Mouse (Mus musculus) heart, embryonic 14.5 days (tissue): ENCODE measurements at regions not wholly inside any gene's neighbourhood (a gene's known extent, or its start where the extent isn't known, plus 50 kb on each side); places are given as distances from the start of the nearest gene placed in this dataset.

Source experiments
- ATAC-seq: fragments of 200-750 bp; cut with Nextera tagmentation; 2 replicates; pipeline ENCODE4 v1.8.0; 2017; ENCODE audit warnings: low read depth, moderate TSS enrichment; ENCODE audit not compliant: insufficient number of reproducible peaks, insufficient read depth, low FRiP score
- H3K27ac ChIP-seq, 2 experiments: fragments of 200-500 bp in 1 of 2; fragments of 300-500 bp in 1 of 2; sonication (generic) in 1 of 2; replicated peaks in 1 of 2; 2 replicates each; pipeline ENCODE4 v1.5.1; 2012 to 2014; ENCODE audit warnings: low read depth in 2 of 2, low read length in 2 of 2, control low read depth in 1 of 2, mild to moderate bottlenecking in 1 of 2, mixed read lengths in 1 of 2; ENCODE audit not compliant: control insufficient read depth in 1 of 2, insufficient read depth in 1 of 2
- H3K27me3 ChIP-seq: fragments of 300-500 bp; sonication (generic); 2 replicates; pipeline ENCODE4 v1.6.1; 2014; ENCODE audit warnings: mild to moderate bottlenecking, low read length, control low read depth; ENCODE audit not compliant: control insufficient read depth, insufficient read depth
- H3K36me3 ChIP-seq: fragments of 300-500 bp; sonication (generic); 2 replicates; pipeline ENCODE4 v1.6.1; 2014; ENCODE audit warnings: mild to moderate bottlenecking, control low read depth, low read length, mixed read lengths; ENCODE audit not compliant: control insufficient read depth, insufficient read depth
- H3K4me1 ChIP-seq, 2 experiments: fragments of 200-500 bp in 1 of 2; fragments of 300-500 bp in 1 of 2; sonication (generic) in 1 of 2; 2 replicates each; pipeline ENCODE4 v1.6.1; 2012 to 2014; ENCODE audit warnings: low read length in 2 of 2, control low read depth in 1 of 2, mixed read lengths in 1 of 2; ENCODE audit not compliant: control insufficient read depth in 2 of 2, insufficient read depth in 2 of 2
- H3K4me2 ChIP-seq: fragments of 300-500 bp; sonication (generic); 2 replicates; pipeline ENCODE4 v1.6.1; 2014; ENCODE audit warnings: mild to moderate bottlenecking, low read length
- H3K4me3 ChIP-seq, 2 experiments: fragments of 200-500 bp in 1 of 2; fragments of 300-500 bp in 1 of 2; sonication (generic) in 1 of 2; 2 replicates each; pipeline ENCODE4 v1.5.1; 2012 to 2014; ENCODE audit warnings: low read length in 2 of 2, mild to moderate bottlenecking in 2 of 2, control low read depth in 1 of 2, low read depth in 1 of 2, moderate library complexity in 1 of 2; ENCODE audit not compliant: control insufficient read depth in 1 of 2, insufficient read depth in 1 of 2
- H3K9ac ChIP-seq: fragments of 300-500 bp; sonication (generic); 2 replicates; pipeline ENCODE4 v1.6.1; 2014; ENCODE audit warnings: mild to moderate bottlenecking, low read length
- H3K9me3 ChIP-seq: fragments of 300-500 bp; sonication (generic); 2 replicates; pipeline ENCODE4 v1.6.1; 2016; ENCODE audit warnings: low read length, control low read depth; ENCODE audit not compliant: control insufficient read depth
- WGBS: fragments of 180-500 bp; shearing (Covaris S2); extraction: QIAGEN DNeasy Blood & Tissue Kit; methylation state at CpG from one replicate; pipeline ENCODE4 v1.1.7; 2014; 5-methylcytosine and 5-hydroxymethylcytosine counted together

DNA sequence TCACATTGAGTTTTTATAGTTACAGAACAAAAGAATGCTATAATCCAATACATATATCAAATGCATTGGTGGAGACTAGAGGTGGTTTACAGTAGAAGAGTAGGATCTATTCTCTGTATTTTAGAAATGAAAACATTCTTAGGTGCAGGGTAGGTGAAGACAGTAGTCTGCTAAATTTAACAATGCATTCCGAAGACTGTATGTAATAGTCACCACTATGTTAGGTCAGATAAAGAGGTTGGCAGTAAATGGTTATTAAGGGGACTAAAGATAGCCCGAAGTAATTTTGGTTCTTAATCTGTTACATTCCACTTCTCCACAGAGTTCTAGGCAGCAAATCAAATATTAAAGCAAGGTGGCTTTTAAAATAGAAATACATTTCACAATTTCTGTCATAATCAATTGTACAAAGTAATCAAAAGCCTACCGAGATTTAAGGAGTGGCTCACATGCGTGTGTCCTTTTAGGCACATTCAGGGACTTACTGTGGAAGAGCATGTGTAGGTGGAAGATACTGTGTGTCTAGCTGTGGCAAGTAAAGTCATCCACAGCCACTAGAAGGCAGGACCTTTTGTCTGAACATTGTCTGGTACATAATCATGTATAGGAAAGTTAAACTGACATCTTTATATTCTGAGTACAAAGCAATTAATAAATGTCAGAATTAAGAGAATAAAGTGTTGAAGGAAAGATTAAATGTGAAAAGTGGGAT lies 288.4 kb downstream of the Btg1 start:
- Histone ChIP-seq H3K9ac (no peak overlapping the region), H3K4me2 (0 out of 2 replicates have a peak overlapping the region, but pooled peaks have one; percentile 23), H3K4me3 (no peak overlapping the region), H3K9me3 (no peaks in the 10 kb centered on the region), H3K27me3 (no peaks in the 10 kb centered on the region), H3K36me3 (no peaks in the 10 kb centered on the region), H3K4me1 (peaks cover 3 to 8% of the 10 kb centered on the region in 2 experiments; a peak in 2 of 4 replicates), H3K27ac (peak overlapping the region; percentile 84 to 85)
- ATAC-seq, result peak; percentile 79
- WGBS, result 28% methylated on average over 4 of the region's 4 CpGs

DNA sequence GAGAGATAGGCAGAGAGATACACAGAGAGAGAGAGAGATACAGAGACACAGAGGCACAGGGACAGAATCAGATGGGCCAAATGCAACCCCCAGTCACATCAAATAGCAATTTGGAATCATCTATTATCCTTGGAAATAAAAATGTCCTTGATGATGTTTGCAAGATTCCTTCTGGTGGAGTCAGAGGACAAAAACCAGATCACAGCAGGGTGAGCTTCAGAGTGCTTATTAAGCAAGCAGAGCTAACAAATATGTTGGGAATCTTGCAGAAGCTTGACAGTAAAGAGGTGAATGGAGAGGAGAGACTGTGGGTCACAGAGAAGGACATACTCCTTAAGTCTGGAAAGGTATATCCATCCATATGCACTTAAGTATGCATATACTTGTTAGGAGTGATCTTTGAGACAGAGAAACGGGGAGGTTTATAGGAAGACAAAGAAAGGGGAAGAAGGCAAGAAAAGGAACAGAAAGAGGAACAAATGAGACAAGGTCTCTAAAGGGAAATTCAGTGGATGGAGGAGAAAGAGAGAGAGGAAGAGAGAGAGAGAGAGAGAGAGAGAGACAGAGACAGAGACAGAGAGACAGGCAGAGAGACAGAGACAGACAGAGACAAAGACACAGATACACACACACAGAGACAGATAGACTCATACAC lies 293.0 kb downstream of the Btg1 start:
- WGBS, result 75% methylated on average over 1 of the region's 1 CpGs

DNA sequence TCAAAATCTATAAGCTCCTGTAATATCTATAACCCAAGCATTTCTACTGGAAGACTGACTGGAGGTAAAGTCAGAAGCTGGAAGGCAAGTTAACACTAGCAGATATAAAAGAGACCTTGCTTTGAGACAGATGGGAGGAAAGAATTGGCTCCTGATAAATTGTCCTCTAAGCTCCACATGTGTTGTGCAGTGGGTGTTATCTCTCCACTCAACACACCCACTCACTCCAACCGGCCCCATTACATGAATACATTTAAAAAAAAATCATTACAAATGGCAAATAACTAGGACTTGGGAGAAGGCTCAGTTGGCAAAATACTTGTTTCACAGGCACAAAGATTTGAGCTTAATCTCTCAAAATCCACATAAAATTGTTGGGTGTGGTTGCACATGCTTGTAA lies 304.4 kb downstream of the Btg1 start:
- Histone ChIP-seq H3K9me3 (peaks cover 20% of the 10 kb centered on the region), H3K36me3 (no peaks in the 10 kb centered on the region), H3K4me3 (no peak overlapping the region), H3K27me3 (no peaks in the 10 kb centered on the region), H3K27ac (no peak overlapping the region), H3K4me2 (no peak overlapping the region), H3K9ac (no peak overlapping the region), H3K4me1 (peaks cover 0 to 3% of the 10 kb centered on the region in 2 experiments; a peak in 2 of 4 replicates)
- no peak for ATAC-seq
- WGBS, result 23% methylated on average over 1 of the region's 1 CpGs

More for the DNA sequence above, 293.0 kb downstream of the Btg1 start:
- Histone ChIP-seq H3K27ac (0 out of 4 replicates have a peak overlapping the region, but pooled peaks of 1 of the 2 experiments have one; percentile 22), H3K9ac (no peak overlapping the region), H3K9me3 (peaks cover 11% of the 10 kb centered on the region), H3K36me3 (no peaks in the 10 kb centered on the region), H3K4me2 (no peak overlapping the region), H3K4me1 (peaks cover 3 to 8% of the 10 kb centered on the region in 2 experiments; a peak in 2 of 4 replicates), H3K4me3 (no peak overlapping the region), H3K27me3 (no peaks in the 10 kb centered on the region)
- ATAC-seq, result no peak

DNA sequence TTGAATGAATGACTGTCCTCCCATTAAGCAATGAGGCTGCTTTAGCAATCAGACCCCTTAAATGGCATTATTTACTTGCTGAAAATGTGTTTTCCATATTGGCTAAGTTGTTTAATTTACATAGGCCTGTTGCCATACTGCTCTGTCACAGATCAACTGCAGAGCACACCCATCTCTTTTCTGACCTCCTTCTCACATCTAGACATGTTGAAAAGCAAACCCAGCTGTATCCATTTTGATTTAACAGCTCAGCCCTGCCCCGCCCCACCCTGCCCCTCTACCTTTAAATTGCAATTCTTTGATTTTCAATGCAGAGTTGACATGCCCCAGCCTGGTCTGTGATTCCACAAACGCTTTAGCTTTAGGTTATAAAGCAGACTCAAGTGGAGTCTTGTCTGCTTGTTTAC lies 307.5 kb downstream of the Btg1 start:
- Histone ChIP-seq H3K36me3 (no peaks in the 10 kb centered on the region), H3K4me2 (no peak overlapping the region), H3K4me1 (peaks cover 0 to 3% of the 10 kb centered on the region in 2 experiments; a peak in 2 of 4 replicates), H3K27me3 (no peaks in the 10 kb centered on the region), H3K27ac (no peak overlapping the region), H3K9me3 (peaks cover 6% of the 10 kb centered on the region; the same call in 1 of the 2 replicates), H3K9ac (no peak overlapping the region), H3K4me3 (no peak overlapping the region)
- 70% methylated on average over 2 of the region's 2 CpGs for WGBS
- ATAC-seq, result no peak

DNA sequence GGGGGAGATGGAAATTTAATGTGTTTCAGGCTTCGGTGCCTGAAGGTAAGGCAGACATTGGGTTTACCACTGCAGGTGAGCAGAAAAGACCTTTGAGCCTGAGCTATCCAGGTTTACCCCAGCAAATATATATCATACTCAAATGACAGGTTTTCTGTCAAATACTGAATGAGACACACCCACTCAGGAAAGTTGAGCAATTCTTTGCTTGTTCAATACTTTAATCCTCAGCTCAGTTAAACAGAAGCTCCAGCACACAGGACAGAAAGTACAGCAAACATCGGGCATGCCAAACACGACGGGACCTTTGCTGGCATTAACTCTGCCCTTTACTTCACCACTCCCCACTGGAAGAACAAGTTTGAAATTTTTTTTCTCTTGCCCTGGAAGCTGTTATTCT lies 307.9 kb downstream of the Btg1 start:
- Histone ChIP-seq H3K4me1 (peaks cover 0 to 3% of the 10 kb centered on the region in 2 experiments; a peak in 2 of 4 replicates), H3K9ac (no peak overlapping the region), H3K9me3 (peaks cover 3% of the 10 kb centered on the region; the same call in 1 of the 2 replicates), H3K4me2 (no peak overlapping the region), H3K36me3 (no peaks in the 10 kb centered on the region), H3K27me3 (no peaks in the 10 kb centered on the region), H3K27ac (no peak overlapping the region), H3K4me3 (no peak overlapping the region)
- WGBS, result 89% methylated on average over 4 of the region's 4 CpGs
- no peak for ATAC-seq

DNA sequence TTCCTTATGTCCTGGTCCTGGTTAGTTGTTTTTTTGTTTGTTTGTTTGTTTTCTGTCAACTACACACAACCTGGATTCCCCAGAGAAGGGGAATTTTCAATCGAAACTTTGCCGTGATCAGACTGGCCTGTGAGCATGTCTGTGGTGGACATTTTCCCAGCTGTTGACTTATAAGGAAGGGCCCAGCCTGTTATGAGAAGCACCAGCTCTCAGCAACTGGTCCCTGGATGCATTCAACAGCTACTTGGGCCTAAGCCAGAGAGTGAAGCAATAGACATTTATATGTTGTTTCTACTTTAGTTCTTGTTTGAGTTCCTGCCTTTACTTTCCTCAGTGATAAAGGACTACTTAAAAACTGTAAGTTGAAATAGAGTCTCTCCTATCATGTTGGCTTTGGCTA lies 309.0 kb downstream of the Btg1 start:
- 45% methylated on average over 2 of the region's 2 CpGs for WGBS
- Histone ChIP-seq H3K4me3 (no peak overlapping the region), H3K27me3 (no peaks in the 10 kb centered on the region), H3K27ac (no peak overlapping the region), H3K36me3 (no peaks in the 10 kb centered on the region), H3K9ac (no peak overlapping the region), H3K4me1 (peaks cover 0 to 3% of the 10 kb centered on the region in 2 experiments; a peak in 2 of 4 replicates), H3K4me2 (no peak overlapping the region), H3K9me3 (no peaks in the 10 kb centered on the region)
- no peak for ATAC-seq

DNA sequence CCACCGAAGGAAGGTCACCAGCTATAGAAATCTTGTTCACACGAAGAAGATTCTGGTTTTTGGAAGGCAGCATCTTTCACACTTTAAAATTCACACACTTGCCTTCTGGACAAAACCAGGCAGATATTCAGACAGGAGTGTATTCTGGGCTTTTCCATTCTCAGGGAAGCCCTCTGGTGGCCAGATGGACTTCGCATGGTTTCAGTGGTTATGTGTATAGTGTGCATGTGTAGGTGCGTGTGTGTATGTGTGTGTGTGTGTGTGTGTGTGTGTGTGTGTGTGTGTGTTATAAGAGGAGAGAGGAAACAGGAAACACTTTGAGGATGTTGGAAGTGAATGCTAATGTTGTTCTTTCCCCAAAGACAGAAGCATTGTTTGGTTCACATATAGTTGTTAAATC lies 317.9 kb downstream of the Btg1 start:
- Histone ChIP-seq H3K36me3 (no peaks in the 10 kb centered on the region), H3K4me1 (no peaks in the 10 kb centered on the region), H3K27me3 (no peaks in the 10 kb centered on the region), H3K9me3 (no peaks in the 10 kb centered on the region), H3K9ac (no peak overlapping the region), H3K27ac (no peak overlapping the region), H3K4me2 (no peak overlapping the region), H3K4me3 (no peak overlapping the region)
- 57% methylated on average over 4 of the region's 4 CpGs for WGBS
- ATAC-seq, result no peak
